Mouse (Mus musculus) testis, postnatal 10 days (tissue): ENCODE measurements around the gene Olfr222.
A peak's percentile ranks its signal among the peaks of the same experiment; 100 is the strongest.
"Not testable (repeated sequence)": the region's sequence is repeated elsewhere in the genome, so short reads cannot be mapped to it uniquely, and the experiment has no call there.

ENCODE experiments used
- DNase-seq: peaks from one replicate; pipeline ENCODE4 v3.0.0; 2021; ENCODE audit warnings: low spot score

Gene Olfr222

DNA sequence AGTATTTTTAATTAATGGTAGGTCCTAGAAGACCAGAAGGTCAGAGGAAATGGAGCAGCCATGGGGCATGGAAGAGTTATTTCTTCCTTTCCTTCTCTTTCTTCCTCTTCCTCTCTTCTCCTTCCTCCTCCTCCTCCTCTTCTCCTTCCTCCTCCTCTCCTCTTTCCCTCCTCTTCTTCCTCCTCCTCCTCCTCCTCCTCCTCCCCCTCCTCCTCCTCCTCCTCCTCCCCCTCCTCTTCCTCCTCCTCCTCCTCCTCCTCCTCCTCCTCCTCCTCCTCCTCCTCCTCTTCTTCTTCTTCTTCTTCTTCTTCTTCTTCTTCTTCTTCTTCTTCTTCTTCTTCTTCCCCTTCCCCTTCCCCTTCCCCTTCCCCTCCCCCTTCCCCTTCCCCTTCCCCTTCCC lies at the start of gene Olfr222:
TSS of gene Olfr222 (minus strand) at position 101 of the 400 bp plus-strand sequence.
- not testable (repeated sequence) for DNase-seq

DNA sequence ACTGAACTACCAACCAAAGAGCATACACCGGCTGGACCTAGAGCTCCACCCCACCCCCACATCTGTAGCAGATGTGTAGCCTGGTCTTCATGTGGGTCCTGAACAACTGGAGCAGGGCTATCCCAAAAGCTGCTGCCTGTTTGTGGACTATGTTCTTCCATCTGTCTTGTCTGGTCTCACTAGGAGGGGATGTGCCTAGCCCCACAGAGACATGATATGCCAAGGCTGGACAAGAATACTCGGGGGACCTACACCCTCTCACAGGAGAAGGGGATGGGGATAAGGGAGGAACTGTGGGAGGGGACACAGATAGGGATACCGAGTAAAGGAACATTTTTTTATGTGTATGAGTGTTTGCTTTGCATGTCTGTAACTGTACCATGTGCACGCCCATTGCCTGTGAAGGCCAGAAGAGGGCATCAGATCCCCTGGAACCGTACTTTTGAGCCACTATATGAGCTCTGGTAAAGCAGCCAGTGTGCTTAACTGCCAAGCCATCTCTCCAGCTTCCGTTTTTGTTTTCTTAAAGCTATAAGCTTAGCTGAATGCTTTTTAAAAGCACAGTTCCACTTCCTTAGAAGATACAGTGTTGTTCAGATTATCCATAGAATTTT lies 48.1 kb upstream of the Olfr222 start:
- peak; percentile 63 for DNase-seq

DNA sequence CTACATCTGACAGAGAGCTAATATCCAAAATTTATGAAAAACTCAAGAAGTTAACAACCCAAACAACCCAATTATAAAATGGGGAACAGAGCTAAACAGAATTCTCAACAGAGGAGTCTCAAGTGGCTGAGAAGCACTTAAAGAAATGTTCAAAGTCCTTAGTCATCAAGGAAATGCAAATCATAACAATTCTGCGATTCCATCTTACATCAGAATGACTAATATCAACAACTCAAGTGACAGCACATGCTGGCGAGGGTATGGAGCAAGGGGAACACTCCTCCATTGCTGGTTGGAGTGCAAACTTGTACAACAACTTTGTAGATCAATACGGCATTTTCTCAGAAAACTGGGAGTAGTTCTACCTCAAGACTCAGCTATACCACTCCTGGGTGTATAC lies 46.2 kb upstream of the Olfr222 start:
- DNase-seq = no peak

DNA sequence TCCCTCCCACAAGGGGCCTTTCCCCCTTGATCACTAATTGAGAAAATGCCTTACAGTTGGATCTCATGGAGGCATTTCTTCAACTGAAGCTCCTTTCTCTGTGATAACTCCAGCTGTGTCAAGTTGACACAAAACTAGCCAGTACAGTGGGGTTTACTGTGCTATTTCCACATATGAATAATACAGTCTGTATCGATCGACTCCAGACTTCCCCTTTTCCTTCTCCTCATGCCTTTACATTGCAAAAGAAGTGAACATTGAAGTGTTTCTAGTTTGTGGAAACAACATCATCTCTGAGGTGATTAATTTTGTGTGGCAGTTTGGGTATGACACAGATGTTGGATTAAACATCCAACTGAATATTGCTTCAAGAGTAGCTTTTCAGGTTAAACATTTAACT lies 41.0 kb upstream of the Olfr222 start:
- DNase-seq = not testable (repeated sequence)

DNA sequence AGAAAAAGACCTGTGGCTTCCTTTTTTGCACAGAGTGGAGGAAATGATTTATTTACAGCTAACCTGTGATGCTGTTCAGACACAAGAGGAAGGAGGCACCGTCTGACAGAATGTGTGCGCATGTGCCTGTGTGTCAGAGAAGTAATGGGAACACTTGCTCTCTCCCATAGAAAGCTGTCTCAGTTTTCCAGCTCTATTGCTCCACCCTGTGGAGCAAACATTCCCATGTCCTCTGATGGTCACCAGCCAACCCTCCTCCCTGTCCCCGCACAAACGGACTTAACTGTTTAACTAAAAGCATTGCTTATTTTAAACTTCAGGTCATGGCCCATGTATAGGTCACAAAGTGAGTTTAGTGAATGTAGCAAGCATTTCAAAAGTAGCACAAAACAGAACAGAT lies 38.1 kb upstream of the Olfr222 start:
- no peak for DNase-seq

- DNase-seq = no peak
These were observed 35.6 kb upstream of the Olfr222 start for GRCm38 (mm10) chr11:59611646-59612045.

DNA sequence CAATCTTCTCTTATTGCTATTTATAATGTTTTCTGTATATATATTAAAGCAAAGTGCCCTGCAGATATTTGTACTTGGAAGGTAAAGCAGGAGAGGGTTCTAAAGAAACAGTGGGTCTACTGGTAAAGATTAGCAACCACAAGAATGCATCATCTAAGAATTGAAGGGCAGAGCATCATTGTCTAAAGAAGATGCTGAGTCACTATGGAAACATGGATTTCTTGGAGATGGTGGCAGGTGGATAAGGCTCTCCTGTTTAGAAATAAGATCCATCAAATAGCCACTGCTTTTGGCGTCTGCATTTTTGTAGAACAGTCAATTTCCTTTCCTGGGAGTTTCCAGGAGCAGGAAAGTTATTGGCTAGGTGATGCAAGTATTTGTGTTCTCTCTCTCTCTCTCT lies 26.3 kb upstream of the Olfr222 start:
- no peak for DNase-seq

GRCm38 (mm10) chr11:59600872-59601271 lies 24.8 kb upstream of the Olfr222 start:
- no peak for DNase-seq

GRCm38 (mm10) chr11:59599211-59599610 lies 23.2 kb upstream of the Olfr222 start:
- no peak for DNase-seq

- no peak for DNase-seq
These were observed 20.9 kb upstream of the Olfr222 start for GRCm38 (mm10) chr11:59596950-59597349.

DNA sequence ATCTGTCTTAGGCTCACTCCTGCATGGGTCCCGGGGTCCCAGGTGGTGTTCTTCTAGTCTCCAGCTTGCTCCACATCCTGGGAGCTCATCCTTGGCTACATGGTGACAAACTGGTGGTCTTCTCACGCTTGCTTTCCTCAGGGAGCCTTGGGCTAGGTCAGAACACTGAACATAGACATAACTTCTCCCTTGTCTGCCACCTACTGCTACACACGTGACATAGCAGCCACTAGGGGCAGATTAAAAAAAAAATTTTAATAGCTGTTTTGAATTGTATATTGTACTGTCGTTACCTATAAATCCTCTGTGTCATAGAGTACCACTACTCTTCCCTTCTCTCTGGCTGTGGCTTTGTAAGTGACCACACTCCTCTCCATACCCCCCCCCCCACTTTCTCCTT lies 20.1 kb upstream of the Olfr222 start:
- DNase-seq = no peak

- DNase-seq = no peak
These were observed 17.2 kb upstream of the Olfr222 start, which contains the start of gene Olfr223 for GRCm38 (mm10) chr11:59593189-59593588. Gene Olfr223, minus strand, starts transcription at chr11:59593289.

- DNase-seq = no peak
These were observed 13.5 kb upstream of the Olfr222 start for GRCm38 (mm10) chr11:59589496-59589895.

- peak; percentile 55 for DNase-seq
These were observed 8.5 kb upstream of the Olfr222 start for GRCm38 (mm10) chr11:59584539-59584938.

GRCm38 (mm10) chr11:59575726-59576125 lies 309 bp downstream of the Olfr222 start:
- peak; percentile 54 for DNase-seq

DNA sequence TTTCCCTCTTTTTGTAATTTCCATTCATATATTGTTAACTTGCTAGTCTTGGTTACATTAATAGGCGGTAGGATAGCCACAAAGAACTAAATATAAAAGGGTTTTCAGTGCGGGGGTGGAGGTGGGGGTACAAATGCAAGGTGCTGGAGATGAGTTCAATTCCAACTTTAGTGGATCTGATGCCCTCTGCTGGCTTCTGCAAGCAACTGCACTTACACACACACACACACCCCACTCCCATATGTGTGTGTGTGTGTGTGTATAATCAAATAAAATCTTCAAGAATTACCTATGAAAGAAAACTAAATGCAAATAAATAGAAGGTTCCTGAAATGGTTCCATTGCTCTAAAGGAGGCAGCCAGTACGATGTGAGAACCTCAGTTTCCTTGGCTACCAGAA lies 6.7 kb downstream of the Olfr222 start:
- DNase-seq = no peak

DNA sequence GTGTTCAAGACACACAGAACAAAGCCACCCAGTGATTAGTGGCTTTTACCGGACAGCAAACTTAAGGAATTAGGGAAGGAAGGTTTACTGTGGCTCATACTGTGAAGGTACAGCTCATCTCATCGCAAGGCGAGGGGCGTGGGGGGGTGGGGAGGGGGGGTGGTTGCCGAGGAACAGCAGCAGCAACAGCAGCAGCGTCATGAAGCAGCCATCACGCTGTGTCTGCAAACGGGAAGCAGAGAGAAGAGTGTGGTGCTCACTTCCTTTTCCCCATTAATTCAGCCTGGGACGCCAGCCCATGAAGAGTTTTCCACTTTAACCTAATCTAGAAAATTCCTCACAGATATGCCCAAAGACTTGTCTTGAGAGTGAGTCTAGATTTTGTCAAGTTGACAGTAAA lies 13.2 kb downstream of the Olfr222 start:
- no peak for DNase-seq

- no peak for DNase-seq
These were observed 13.7 kb downstream of the Olfr222 start for GRCm38 (mm10) chr11:59562336-59562735.

GRCm38 (mm10) chr11:59560906-59561305 lies 15.1 kb downstream of the Olfr222 start:
- DNase-seq = no peak

DNA sequence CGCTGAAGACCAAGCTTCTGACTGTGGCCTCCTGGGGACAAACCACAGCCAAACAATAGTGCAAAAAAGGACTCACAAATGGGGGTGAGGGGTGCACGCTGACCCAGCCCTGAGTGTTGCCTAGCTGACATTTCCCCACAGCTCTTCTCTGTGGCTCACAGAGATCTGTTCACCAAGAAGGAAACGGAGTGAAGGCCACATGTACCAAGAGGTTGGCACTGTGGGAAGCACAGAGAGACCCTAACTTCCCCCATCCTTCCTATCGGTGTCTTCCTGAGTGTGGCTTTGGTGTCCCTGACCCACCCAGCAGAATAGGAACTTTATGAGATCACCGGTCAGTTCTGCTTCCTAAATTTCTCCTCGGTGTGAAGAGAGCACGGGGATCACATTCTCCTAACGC lies 21.5 kb downstream of the Olfr222 start:
- DNase-seq = no peak

DNA sequence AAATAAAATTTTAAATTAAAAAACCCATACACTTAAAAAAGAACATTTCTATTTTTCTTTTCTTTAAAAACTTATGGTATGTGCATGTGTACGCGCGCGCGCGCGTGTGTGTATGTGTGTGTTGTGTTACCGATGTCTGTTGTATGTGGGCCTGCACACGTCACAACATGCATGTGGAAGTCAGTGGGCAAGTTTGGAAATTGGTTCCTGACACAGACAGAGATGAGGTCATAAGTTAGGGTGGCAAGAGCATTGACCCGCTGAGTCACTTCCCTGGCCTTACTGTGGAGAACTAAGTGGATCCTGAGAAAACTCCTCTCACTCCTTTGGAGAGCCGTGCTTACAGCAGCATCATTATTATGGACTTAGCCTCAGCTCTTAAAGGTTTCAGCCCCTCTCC lies 21.9 kb downstream of the Olfr222 start:
- no peak for DNase-seq

DNA sequence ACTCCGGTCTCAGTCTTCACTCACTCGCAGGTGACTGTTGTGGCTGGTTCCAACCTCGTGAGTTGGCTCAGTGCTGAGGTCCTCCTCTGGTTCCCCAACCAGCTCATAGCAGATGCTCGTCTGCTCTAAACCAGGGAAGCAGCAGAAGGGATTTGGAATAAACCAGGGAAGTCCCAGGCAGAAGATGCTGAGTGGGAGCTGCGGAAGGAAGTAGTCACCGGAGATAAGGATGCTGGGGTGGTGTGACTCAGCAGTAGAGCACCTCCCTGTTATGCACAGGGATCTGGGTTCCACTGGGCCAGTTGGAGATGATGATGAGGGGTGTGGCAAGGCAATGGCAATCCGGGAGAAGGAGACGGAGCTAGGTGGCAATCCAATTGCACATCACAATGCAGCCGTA lies 32.0 kb downstream of the Olfr222 start:
- no peak for DNase-seq

DNA sequence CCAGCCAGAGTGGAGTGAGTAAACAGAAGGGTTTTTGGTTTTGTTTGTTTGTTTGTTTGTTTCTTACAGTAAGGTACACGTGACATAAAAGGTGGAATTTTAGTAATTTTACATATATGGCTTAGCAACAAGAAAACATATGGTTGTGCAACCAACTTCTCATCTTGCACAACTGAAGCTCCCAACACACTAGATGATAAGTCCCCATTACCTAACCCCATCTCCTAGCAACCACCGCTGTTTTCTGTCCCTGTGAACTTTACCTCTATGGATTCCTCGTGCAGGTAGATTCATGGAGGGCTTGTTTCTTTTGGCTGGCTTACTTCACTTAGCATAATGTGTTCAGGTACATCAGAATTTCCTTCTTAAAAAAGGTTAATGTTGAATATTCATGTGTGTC lies 32.7 kb downstream of the Olfr222 start:
- DNase-seq = no peak

DNA sequence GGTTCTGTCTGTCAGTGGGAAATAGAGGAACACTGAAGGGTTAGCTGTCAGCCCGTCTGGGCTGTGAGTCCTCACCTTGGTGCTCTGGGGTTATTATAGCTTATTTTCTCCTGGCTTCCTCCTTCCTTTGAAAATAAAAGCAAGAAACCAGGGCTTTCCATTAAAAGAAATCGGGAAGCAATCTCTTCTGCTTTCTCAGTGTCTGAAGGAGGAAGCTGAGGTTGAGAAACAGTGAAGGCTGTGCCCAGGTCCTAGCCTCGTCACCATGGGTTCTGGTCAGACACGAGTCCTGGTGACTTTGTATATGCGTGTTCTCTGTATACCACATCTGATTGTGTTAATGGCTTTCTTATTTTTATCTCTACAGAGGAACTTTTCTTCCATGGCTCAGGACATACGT lies 33.6 kb downstream of the Olfr222 start:
- no peak for DNase-seq

GRCm38 (mm10) chr11:59541324-59541723 lies 34.7 kb downstream of the Olfr222 start, which contains the start of gene Nlrp3:
Gene Nlrp3, plus strand, starts transcription at chr11:59541568.
- DNase-seq = no peak
